Mouse (Mus musculus): ENCODE data around the gene Zfp940. TPM values are rescaled to one million over a fixed set of nuclear protein-coding genes. Genes with fewer than 3 reads are reported as not detected.

Zfp940 gene
- polyA plus RNA-seq (2014; fragmentation: Illumina TruSeq; extraction: RNeasy Lipid Tissue Mini Kit (QIAGEN cat#74804); ENCODE audit: low read depth, low replicate concordance) = 3.6 TPM

DNA sequence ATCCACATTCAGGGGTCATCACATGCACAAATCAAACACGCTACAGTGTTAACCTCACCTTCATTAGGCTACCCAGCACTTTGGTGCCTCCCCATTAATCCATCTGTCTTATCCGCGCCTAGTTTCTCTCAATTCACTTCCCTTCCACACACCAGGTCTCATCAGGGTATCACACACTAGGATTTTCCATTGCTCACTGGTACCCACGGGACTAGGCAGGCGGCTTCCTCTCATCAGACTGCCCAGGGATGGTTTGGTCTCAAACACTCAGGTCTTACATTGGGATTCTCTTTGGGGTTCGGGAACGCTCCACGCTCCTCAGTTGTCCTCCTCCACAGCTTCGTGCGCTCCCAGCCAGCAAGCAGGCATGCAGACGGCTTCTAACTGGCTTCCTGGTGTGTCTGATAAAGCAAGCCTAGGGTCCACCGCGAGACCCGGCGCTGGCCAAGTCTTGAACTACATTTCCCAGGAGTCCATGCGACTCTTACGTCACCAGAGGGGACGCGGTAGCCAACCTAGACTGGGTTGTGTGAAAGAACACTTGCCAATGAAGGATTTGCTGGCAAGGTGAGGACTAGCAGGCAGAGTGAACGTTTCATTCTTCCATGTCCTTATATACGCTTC lies at the start of gene Zfp940:
TSS of gene Zfp940 (minus strand) at position 451 of the 624 bp plus-strand sequence.

DNA sequence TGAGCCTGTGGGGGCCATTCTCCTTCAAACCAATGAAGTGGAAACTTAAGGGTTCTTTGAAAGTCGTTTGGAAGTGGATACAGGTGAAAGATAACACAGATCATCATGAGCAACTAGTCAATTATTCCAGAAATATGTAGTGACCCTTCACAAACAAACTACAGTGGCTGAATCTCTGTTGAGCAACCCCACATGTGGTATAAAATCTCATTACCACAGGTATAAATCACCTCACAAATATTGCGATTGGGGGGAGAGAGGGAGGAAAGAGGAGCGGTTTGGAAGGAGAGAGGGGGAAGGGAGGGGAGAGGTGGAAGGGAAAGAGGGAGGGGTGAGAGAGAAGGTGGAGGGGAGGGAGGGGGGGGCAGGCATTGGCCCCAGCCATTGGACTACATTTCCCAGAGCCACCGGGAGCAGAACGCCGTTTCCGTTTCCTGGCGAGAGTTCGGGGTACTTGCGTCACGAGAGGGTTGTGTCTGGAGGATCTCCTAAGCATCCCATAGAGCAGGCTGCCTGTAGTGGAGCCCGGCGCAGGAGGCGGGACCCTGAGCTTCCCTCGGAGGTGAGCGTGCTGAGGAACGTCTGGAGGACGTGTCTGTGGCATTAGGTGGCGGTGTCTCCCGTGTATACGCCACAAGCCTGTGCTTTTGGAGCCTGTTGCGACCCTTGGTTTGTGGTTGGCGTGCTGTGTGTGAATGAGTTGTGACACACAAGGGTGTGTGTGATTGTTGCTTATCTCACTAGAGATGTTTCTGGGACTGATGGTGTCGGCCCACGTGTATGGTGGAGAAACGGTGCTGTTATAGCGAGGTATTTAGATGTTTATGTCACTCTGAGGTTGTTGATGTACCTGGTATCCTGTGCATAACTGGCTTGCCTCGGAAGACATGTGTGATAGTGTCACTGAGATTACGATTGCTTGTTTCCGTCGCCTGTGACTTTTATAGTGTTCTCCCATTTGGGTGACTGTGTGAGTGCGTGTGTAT lies 6.4 kb upstream of the Zfp940 start, which contains the start of gene Zfp420:
TSS of gene Zfp420 (plus strand) at position 448 of the 986 bp plus-strand sequence.

DNA sequence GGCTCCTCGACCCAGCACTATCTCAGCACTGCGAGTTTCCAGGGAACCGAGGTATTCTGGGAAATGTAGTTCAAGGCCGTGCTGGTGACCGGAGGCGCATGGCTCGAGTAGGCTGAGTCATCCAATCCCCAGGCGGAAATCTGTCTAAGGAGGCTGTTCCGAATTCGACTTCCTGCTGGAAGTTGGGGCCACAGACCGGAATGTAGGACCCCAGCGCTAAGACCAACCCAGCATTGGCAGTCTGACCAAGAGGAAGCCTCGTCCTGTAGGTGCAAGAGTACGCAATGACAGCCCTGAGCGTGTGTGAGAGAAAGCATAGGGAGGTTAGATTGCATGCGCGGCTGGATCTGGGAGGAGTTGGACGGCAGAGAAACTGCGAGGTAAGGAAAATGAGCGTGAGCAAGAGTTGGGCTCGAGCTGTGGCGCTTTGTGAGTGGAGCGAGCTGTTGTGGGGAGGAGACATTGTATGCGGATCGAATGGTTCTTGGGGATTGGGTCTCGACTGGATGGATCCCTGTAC lies 37.5 kb downstream of the Zfp940 start, which contains the start of gene Zfp790:
TSS of gene Zfp790 (plus strand) at position 205 of the 520 bp plus-strand sequence.

DNA sequence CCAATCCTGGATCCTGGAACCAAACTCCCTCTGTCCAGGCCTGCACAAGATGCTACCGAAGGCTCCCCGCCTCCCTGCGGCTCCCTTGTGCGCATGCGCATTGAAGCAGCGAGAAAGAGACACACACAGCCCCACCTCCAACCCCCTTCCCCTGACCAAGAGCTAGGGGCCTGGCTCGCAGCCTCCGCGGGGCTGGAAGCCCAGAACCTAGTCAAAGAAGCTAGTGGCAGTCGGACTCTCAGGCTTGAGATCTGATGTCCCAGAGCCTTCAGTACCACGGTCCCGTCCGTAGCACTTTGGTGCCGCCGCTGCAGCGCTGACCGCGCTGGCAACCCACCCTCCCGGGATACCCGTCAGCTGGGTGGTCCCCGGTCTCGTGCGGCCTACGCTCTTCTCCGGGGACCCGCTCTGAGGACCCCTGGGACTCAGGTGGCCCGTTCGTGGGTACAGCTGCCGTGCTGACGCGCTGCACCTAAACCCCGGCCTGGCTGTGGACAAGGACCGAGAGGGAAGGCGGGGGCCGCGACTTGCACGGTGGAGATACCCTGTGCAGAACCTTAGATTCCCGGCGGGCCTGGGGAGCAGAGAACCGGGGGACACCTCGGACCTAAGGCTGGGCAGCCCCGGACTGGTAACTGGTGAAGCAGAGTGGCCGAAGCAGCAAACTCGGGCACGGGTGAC lies 69.5 kb downstream of the Zfp940 start, which contains the start of gene Zfp30:
TSS of gene Zfp30 (plus strand) at position 128 of the 681 bp plus-strand sequence.

Other genes starting within 250 kb of the Zfp940 start
- not detected for gene Catsperg2, start 126.6 kb downstream of the Zfp940 start, polyA plus RNA-seq (2014; fragmentation: Illumina TruSeq; extraction: RNeasy Lipid Tissue Mini Kit (QIAGEN cat#74804); ENCODE audit: low read depth, low replicate concordance)
- 12.8 TPM for gene Zfp84, start 85.1 kb downstream of the Zfp940 start, polyA plus RNA-seq (2014; fragmentation: Illumina TruSeq; extraction: RNeasy Lipid Tissue Mini Kit (QIAGEN cat#74804); ENCODE audit: low read depth, low replicate concordance)
- gene Zfp30, start 69.7 kb downstream of the Zfp940 start, polyA plus RNA-seq (2014; fragmentation: Illumina TruSeq; extraction: RNeasy Lipid Tissue Mini Kit (QIAGEN cat#74804); ENCODE audit: low read depth, low replicate concordance) = 5.0 TPM
- gene Zfp790, start 37.6 kb downstream of the Zfp940 start, polyA plus RNA-seq (2014; fragmentation: Illumina TruSeq; extraction: RNeasy Lipid Tissue Mini Kit (QIAGEN cat#74804); ENCODE audit: low read depth, low replicate concordance) = 9.7 TPM
- gene Zfp420, start 6.3 kb upstream of the Zfp940 start, polyA plus RNA-seq (2014; fragmentation: Illumina TruSeq; extraction: RNeasy Lipid Tissue Mini Kit (QIAGEN cat#74804); ENCODE audit: low read depth, low replicate concordance) = 18.5 TPM
- 4.6 TPM for gene Zfp27, start 52.9 kb upstream of the Zfp940 start, polyA plus RNA-seq (2014; fragmentation: Illumina TruSeq; extraction: RNeasy Lipid Tissue Mini Kit (QIAGEN cat#74804); ENCODE audit: low read depth, low replicate concordance)
- 10.3 TPM for gene Zfp383, start 54.6 kb upstream of the Zfp940 start, polyA plus RNA-seq (2014; fragmentation: Illumina TruSeq; extraction: RNeasy Lipid Tissue Mini Kit (QIAGEN cat#74804); ENCODE audit: low read depth, low replicate concordance)
- 10.1 TPM for gene Zfp74, start 100.4 kb upstream of the Zfp940 start, polyA plus RNA-seq (2014; fragmentation: Illumina TruSeq; extraction: RNeasy Lipid Tissue Mini Kit (QIAGEN cat#74804); ENCODE audit: low read depth, low replicate concordance)
- gene Zfp568, start 130.3 kb upstream of the Zfp940 start, polyA plus RNA-seq (2014; fragmentation: Illumina TruSeq; extraction: RNeasy Lipid Tissue Mini Kit (QIAGEN cat#74804); ENCODE audit: low read depth, low replicate concordance) = 6.0 TPM
- gene Zfp14, start 197.7 kb upstream of the Zfp940 start, polyA plus RNA-seq (2014; fragmentation: Illumina TruSeq; extraction: RNeasy Lipid Tissue Mini Kit (QIAGEN cat#74804); ENCODE audit: low read depth, low replicate concordance) = 3.1 TPM
- gene Zfp82, start 219.2 kb upstream of the Zfp940 start, polyA plus RNA-seq (2014; fragmentation: Illumina TruSeq; extraction: RNeasy Lipid Tissue Mini Kit (QIAGEN cat#74804); ENCODE audit: low read depth, low replicate concordance) = 2.0 TPM
- not detected for gene Gm26920, start 236.7 kb upstream of the Zfp940 start, polyA plus RNA-seq (2014; fragmentation: Illumina TruSeq; extraction: RNeasy Lipid Tissue Mini Kit (QIAGEN cat#74804); ENCODE audit: low read depth, low replicate concordance)
- gene Zfp566, start 236.9 kb upstream of the Zfp940 start, polyA plus RNA-seq (2014; fragmentation: Illumina TruSeq; extraction: RNeasy Lipid Tissue Mini Kit (QIAGEN cat#74804); ENCODE audit: low read depth, low replicate concordance) = 1.9 TPM
- 97.5 TPM for gene Zfp260, start 241.1 kb upstream of the Zfp940 start, polyA plus RNA-seq (2014; fragmentation: Illumina TruSeq; extraction: RNeasy Lipid Tissue Mini Kit (QIAGEN cat#74804); ENCODE audit: low read depth, low replicate concordance)

Measured in kidney, adult 10 weeks (tissue).